Mouse (Mus musculus) forebrain, embryonic 14.5 days (tissue): ENCODE measurements at regions not wholly inside any gene's neighbourhood (a gene's known extent, or its start where the extent isn't known, plus 50 kb on each side); places are given as distances from the start of the nearest gene placed in this dataset.
A peak's percentile ranks its signal among the peaks of the same experiment; 100 is the strongest.

Experiments used
- ATAC-seq: fragments of 200-750 bp; cut with Nextera tagmentation; 2 replicates; pipeline ENCODE4 v1.8.0; 2017; ENCODE audit warnings: mild to moderate bottlenecking, moderate library complexity
- DNase-seq: peaks from one replicate; pipeline ENCODE4 v3.0.0-alpha.2; 2015; ENCODE audit warnings: low spot score
- H3K27ac ChIP-seq: fragments of 300-500 bp; sonication (generic); 2 replicates; pipeline ENCODE4 v1.5.1; 2014; ENCODE audit warnings: low read depth, mild to moderate bottlenecking, control low read depth, low read length, moderate library complexity
- H3K27me3 ChIP-seq: fragments of 300-500 bp; sonication (generic); replicated peaks from 2 replicates; pipeline ENCODE4 v1.6.1; 2014; ENCODE audit warnings: low read length, control low read depth, mixed read lengths; ENCODE audit not compliant: control insufficient read depth, insufficient read depth
- H3K36me3 ChIP-seq: fragments of 300-500 bp; sonication (generic); 2 replicates; pipeline ENCODE4 v1.6.1; 2014; ENCODE audit warnings: low read length, control low read depth; ENCODE audit not compliant: control insufficient read depth, insufficient read depth
- H3K4me1 ChIP-seq: fragments of 300-500 bp; sonication (generic); 2 replicates; pipeline ENCODE4 v1.6.1; 2014; ENCODE audit warnings: antibody characterized with exemption, low read length, control low read depth; ENCODE audit not compliant: control insufficient read depth, insufficient read depth
- H3K4me2 ChIP-seq: fragments of 300-500 bp; sonication (generic); 2 replicates; pipeline ENCODE4 v1.6.1; 2014; ENCODE audit warnings: mild to moderate bottlenecking, control low read depth, low read length
- H3K4me3 ChIP-seq: fragments of 300-500 bp; sonication (generic); 2 replicates; pipeline ENCODE4 v1.5.1; 2014; ENCODE audit warnings: low read depth, low read length, control low read depth
- H3K9ac ChIP-seq: fragments of 300-500 bp; sonication (generic); 2 replicates; pipeline ENCODE4 v1.6.1; 2014; ENCODE audit warnings: mild to moderate bottlenecking, low read length, control low read depth, moderate library complexity
- H3K9me3 ChIP-seq: fragments of 300-500 bp; sonication (generic); replicated peaks from 2 replicates; pipeline ENCODE4 v1.6.1; 2016; ENCODE audit warnings: low read length, control low read depth, mixed read lengths; ENCODE audit not compliant: control insufficient read depth
- WGBS: fragments of 180-500 bp; shearing (Covaris S2); extraction: QIAGEN DNeasy Blood & Tissue Kit; methylation state at CpG from one replicate; pipeline ENCODE4 v1.1.7; 2014; 5-methylcytosine and 5-hydroxymethylcytosine counted together

DNA sequence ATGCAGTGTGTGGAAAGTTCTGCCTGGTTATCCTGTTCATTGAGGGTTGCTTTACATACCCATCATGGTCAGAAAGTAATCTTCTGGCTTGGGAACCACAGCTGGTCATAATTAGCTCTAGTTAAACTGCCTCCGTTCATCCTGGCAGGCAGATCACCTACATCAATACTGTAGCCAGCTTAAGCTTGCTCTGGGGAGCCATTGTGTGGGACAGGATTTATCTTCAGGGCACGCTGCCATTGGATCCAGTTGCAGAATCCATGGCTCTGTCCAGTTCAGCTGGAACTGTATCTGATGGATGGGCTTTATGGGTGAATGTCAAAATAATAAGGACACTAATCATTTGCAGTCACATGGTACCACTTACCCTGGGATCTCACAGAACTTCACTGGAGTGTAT is 326.4 kb downstream of the Ppargc1a start:
- ATAC-seq (no peak), DNase-seq (no peak)
- Histone ChIP-seq H3K36me3 (no peaks in the 10 kb centered on the region), H3K4me2 (no peak overlapping the region), H3K4me3 (no peak overlapping the region), H3K27ac (no peak overlapping the region), H3K9ac (no peak overlapping the region), H3K27me3 (no peaks in the 10 kb centered on the region), H3K4me1 (no peaks in the 10 kb centered on the region), H3K9me3 (no peaks in the 10 kb centered on the region)
- WGBS: 69% methylated on average over 2 of the region's 2 CpGs

DNA sequence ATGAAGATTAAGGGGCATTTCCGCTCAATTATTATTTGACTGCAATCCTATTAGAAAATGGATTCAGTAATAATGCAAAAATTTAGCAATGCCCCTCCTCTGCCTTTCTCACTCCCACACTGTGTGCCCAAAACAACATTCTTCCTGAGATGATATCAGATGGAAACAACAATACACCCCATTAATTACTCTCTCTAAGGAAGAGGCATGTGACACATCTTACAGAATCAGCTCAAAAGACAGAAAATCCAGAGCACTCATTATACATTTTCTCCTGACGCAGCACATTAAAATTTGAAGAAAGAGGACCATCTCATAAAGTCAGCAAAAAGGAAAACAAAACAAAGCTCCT is 333.5 kb downstream of the Ppargc1a start:
- ATAC-seq: no peak
- Histone ChIP-seq H3K36me3 (no peaks in the 10 kb centered on the region), H3K27ac (no peak overlapping the region), H3K27me3 (no peaks in the 10 kb centered on the region), H3K9ac (no peak overlapping the region), H3K4me1 (no peaks in the 10 kb centered on the region), H3K4me2 (no peak overlapping the region), H3K9me3 (no peaks in the 10 kb centered on the region), H3K4me3 (no peak overlapping the region)
- no peak for DNase-seq
- WGBS: 58% methylated on average over 2 of the region's 2 CpGs

DNA sequence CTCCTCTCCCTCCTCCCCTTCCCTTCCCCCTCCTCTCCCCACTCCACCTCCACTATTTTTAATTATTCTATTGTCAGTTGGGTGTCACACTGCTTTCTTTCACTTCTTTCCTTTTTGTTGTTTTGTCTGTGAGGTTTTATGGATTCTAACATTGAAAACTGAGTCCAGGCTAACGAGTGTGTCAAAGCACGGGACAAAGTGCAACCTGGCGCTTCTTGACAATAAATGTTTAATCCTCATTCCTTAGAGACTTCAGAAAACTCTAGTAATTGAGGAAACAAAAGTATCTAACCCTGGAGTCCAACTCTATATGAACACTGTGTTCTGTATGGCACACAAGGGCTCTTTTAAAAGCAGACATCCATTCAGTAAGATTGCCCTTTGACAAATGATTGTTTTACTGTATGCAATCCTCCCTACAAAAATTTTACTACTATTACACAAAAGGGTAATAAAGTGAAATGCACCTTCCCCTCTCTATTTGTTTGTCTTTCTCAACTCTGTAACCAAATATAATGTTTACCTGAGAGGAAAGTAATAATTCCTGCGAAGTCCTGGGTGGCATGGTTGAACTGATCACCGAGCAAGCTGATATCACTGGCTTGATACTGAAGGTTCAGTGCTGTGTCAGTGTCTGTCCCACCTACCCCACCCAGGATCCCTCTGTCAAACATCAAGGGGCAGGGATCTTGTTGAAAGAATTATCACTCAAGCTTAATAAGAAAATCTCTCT is 334.1 kb downstream of the Ppargc1a start:
- no peaks in the 10 kb centered on the region for H3K36me3 ChIP-seq

DNA sequence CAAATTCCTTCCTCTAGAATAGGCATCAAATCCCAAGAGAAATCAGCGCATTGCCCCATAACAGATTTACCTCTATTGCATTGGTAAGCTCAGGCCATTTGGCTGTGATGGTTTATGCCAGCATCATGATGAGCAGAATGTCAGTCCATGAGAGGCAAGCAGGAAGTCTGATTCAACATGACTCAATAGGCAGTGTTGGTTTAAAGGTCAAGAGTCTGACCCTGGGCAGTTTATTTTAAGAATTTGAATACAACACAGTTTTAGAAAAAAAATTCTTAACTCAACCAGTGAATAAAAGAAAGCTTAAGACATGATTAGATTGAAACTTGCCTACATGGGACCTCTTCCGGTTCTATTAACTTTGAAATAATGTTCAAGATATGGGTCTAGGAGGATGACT is 337.7 kb downstream of the Ppargc1a start:
- WGBS: 95% methylated on average over 2 of the region's 2 CpGs

More for the DNA sequence above, 334.1 kb downstream of the Ppargc1a start:
- Histone ChIP-seq H3K9ac (no peak overlapping the region), H3K27me3 (no peaks in the 10 kb centered on the region), H3K4me1 (no peaks in the 10 kb centered on the region), H3K9me3 (no peaks in the 10 kb centered on the region), H3K27ac (no peak overlapping the region), H3K4me2 (no peak overlapping the region), H3K4me3 (no peak overlapping the region)
- 34% methylated on average over 5 of the region's 5 CpGs for WGBS
- DNase-seq (no peak), ATAC-seq (no peak)

DNA sequence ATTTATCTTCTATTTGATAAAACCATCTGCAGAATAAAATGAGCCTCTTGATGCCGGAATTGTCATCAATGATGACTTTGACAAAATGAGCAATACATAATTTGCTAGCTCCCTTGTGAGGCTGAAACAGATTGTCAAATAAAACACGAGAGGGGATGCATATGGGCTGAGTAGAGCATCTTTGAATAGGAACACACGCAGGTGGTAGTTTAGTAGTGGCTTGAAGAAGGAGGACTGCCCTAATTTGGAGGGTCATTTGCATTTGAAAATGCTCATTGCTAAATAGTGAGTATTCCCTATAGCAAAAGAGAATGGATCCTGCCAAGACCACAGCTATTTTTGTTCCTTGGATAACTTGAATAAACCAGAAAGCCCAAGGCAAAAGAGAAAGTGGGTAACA is 339.5 kb downstream of the Ppargc1a start:
- peak; percentile 74 for ATAC-seq
- WGBS: 33% methylated on average over 3 of the region's 3 CpGs

More for the DNA sequence above, 337.7 kb downstream of the Ppargc1a start:
- no peak overlapping the region for H3K27ac ChIP-seq
- H3K27me3 ChIP-seq: no peaks in the 10 kb centered on the region
- no peaks in the 10 kb centered on the region for H3K4me1 ChIP-seq
- no peak overlapping the region for H3K9ac ChIP-seq
- no peak overlapping the region for H3K4me2 ChIP-seq
- no peak for ATAC-seq
- DNase-seq: no peak
- no peaks in the 10 kb centered on the region for H3K36me3 ChIP-seq
- H3K4me3 ChIP-seq: no peak overlapping the region
- no peaks in the 10 kb centered on the region for H3K9me3 ChIP-seq

DNA sequence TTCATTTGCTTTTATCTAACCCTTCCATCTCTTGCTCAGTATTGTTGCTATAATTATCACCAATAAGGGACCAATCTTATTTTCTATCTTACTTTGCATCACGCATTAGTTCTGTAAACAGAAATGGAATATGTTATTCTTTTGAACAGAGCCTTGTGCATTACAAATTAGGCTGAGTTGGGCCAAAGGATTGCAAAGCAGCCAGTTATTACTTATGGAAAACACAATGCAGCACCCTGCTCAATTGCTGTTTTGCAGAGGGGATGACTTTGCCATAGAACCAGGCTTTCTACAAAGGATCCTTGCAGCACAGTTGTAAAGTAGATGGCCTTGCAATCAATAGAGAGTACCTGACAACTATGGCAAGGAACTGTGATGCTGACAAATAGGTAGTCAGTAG is 364.3 kb downstream of the Ppargc1a start:
- 15% methylated on average over 1 of the region's 1 CpGs for WGBS
- no peak overlapping the region for H3K27ac ChIP-seq
- ATAC-seq: peak; percentile 58

More for the DNA sequence above, 339.5 kb downstream of the Ppargc1a start:
- no peaks in the 10 kb centered on the region for H3K4me1 ChIP-seq
- H3K27ac ChIP-seq: no peak overlapping the region
- no peaks in the 10 kb centered on the region for H3K27me3 ChIP-seq
- no peak overlapping the region for H3K4me3 ChIP-seq
- H3K9ac ChIP-seq: no peak overlapping the region
- H3K9me3 ChIP-seq: no peaks in the 10 kb centered on the region
- no peak overlapping the region for H3K4me2 ChIP-seq
- no peaks in the 10 kb centered on the region for H3K36me3 ChIP-seq
- peak; percentile 32 for DNase-seq

DNA sequence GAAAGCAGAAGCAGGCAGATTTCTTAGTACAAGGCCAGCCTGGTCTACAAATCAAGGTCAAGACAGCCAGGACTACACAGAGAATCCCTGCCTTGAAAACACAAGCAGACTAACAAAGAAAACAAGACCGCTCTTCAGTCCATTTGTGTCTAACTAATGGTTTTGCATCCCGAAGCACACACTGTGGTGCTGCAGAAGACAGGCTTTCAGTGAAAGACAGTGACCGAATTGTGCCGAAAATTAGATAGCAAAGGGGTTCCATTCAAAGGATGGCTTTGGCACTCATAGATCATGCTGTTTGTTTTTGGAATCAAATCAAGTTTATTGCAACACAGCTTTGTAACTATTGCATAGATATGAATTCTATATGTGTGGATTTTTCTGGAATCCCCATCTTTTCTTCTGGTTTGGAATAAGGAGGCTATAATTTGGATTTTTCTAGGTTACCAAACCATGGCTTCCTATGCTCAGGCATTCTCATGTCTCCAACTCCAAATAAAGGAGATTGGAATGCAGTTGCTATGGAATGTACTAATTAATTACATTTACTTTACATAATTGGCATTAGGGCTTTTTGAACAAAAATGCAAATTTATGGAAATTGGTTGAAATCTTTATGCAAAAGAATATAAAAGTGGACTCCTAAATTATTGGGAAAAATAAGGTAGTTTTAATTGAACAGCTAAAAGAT is 364.9 kb downstream of the Ppargc1a start:
- H3K9ac ChIP-seq: no peak overlapping the region
- WGBS: 25% methylated on average over 4 of the region's 4 CpGs
- no peaks in the 10 kb centered on the region for H3K9me3 ChIP-seq
- no peaks in the 10 kb centered on the region for H3K36me3 ChIP-seq
- H3K27ac ChIP-seq: 0 out of 2 replicates have a peak overlapping the region, but pooled peaks have one; percentile 9
- no peaks in the 10 kb centered on the region for H3K27me3 ChIP-seq
- peak; percentile 65 for DNase-seq
- ATAC-seq: peak; percentile 81
- H3K4me3 ChIP-seq: no peak overlapping the region
- no peaks in the 10 kb centered on the region for H3K4me1 ChIP-seq
- no peak overlapping the region for H3K4me2 ChIP-seq

More for the DNA sequence above, 364.3 kb downstream of the Ppargc1a start:
- Histone ChIP-seq H3K4me3 (no peak overlapping the region), H3K4me1 (no peaks in the 10 kb centered on the region), H3K27me3 (no peaks in the 10 kb centered on the region), H3K36me3 (no peaks in the 10 kb centered on the region), H3K9ac (no peak overlapping the region), H3K9me3 (no peaks in the 10 kb centered on the region), H3K4me2 (no peak overlapping the region)
- peak; percentile 28 for DNase-seq

DNA sequence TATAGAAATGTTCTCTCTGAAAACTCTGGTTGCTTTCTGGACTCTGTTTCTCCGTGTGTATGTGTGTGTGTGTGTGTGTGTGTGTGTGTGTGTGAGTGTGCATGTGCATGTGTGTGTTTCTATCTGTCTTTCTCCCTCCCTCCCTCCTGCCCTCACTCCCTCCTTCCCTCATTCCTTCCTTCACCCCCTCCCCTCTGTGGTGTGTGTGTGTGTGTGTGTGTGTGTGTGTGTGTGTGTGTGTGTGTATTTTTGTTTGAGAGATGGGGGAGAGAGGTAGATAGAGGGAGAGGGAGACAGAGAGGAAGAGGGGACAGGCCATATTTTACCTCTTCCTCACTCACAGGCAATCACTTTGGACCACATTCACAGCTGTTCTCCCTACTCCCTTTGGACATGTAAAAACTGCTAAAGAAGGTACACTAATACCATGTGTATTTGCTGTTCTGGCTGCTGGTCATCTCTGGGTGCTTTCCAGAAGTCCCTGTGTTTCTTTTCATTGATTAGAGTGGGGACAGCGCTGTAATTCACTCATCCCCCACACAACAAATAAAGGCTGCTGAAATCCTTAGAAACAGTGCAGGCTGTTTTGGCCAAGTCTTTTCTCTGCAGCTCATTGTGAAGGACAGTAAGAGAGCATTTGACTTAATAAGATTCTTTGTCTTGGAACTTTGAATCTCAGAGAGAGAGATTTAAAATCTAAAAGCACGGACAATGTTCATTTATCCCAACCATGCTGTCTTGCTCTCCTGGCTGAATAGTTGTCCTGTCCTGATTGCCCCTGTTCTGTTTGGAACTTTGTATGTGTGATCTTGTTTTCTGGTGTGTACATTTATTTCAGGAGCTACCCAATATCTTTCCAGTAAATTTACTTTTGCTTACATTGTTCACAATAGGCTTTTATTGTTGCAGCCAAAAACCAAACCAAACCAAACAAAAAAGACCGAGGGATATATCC is 370.9 kb downstream of the Ppargc1a start:
- Histone ChIP-seq H3K36me3 (no peaks in the 10 kb centered on the region), H3K27ac (no peak overlapping the region), H3K9ac (no peak overlapping the region), H3K27me3 (no peaks in the 10 kb centered on the region), H3K9me3 (no peaks in the 10 kb centered on the region), H3K4me3 (no peak overlapping the region), H3K4me1 (peaks cover 2% of the 10 kb centered on the region; the same call in 1 of the 2 replicates), H3K4me2 (no peak overlapping the region)
- 28% methylated on average over 4 of the region's 4 CpGs for WGBS
- ATAC-seq (peak; percentile 74; the same call in 1 of the 2 replicates), DNase-seq (peak; percentile 19)
